Mouse (Mus musculus): ENCODE measurements around the gene 2010111I01Rik.

GRCm38 (mm10) chr13:63171347-63172096, 206.8 kb downstream of the 2010111I01Rik start:
- no peak for TF ChIP-seq POLR2A (IDR thresholded peaks at IDR 0.05; ENCODE audit: low read depth, low read length)
- no peak for TF ChIP-seq CTCF (IDR thresholded peaks at IDR 0.05; ENCODE audit: borderline replicate concordance, insufficient read depth, low read length)

Measured in embryonic fibroblast, embryonic 13.5 days (primary cell).